Mouse (Mus musculus) layer of hippocampus, adult 6 months (tissue): ENCODE data around the gene Fxyd1. TPM values are rescaled to one million over a fixed set of nuclear protein-coding genes. Genes with fewer than 3 reads are reported as not detected.

Experiments
- long read RNA-seq, 2 experiments: library from polyadenylated mRNA; unstranded; transcript quantifications; one replicate each; pipeline ENCODE4 v2.0.0; 2019 to 2020
- microRNA-seq: library from miRNA; unstranded; fragments of <30 nt; microRNA quantifications from one replicate; pipeline ENCODE4 v1.2.0, GENCODE M21; 2020
- polyA plus RNA-seq: library from polyadenylated mRNA; unstranded; fragments of <200 nt; fragmentation: Nextera tagmentation; gene quantifications from 2 replicates; pipeline ENCODE4 v1.2.3, GENCODE M21; 2021

Fxyd1 gene
- polyA plus RNA-seq = 223 and 537 TPM in 2 replicates
- long read RNA-seq, experiment 1, transcript Fxyd1-211 (4 exons, 338 nt) = minor isoform, 6 of 72 reads
- long read RNA-seq, experiment 1, transcript Fxyd1-203 (8 exons, 492 nt) = minor isoform, 7 of 72 reads
- long read RNA-seq, experiment 1, transcript Fxyd1-212 (8 exons, 568 nt) = major isoform, 33 of 72 reads
- long read RNA-seq, experiment 1, partial matches to known transcripts = 6 of 72 reads
- long read RNA-seq, experiment 1, other reads (novel, unspliced or antisense) = 10 of 72 reads
- long read RNA-seq, experiment 2, transcript Fxyd1-212 (8 exons, 568 nt) = major isoform, 6 of 11 reads
- long read RNA-seq, experiment 2, partial matches to known transcripts = 1 of 11 reads
- long read RNA-seq, experiment 2, other reads (novel, unspliced or antisense) = 1 of 11 reads

DNA sequence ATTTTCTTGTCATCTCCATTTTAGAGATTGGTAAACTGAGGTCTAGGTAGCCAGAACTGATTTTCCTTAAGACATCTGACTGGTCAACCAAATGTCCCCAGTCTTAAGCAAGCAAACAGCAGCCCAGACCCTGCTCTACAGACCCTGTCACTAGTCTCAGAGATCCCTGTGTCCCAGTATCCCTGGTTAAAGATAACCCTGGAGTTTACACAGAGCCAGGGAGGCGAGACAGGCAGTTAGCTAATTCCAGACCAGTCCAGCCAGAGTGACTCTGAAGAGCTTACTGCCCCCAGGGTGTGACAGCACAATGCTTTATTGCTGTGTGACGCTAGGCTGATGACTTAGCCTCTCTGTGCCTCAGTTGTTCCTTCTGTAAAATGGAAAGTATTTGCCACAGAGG lies at the start of gene Fxyd1:
Gene Fxyd1 (minus strand): TSS at position 129 of the 400 bp plus-strand sequence.

DNA sequence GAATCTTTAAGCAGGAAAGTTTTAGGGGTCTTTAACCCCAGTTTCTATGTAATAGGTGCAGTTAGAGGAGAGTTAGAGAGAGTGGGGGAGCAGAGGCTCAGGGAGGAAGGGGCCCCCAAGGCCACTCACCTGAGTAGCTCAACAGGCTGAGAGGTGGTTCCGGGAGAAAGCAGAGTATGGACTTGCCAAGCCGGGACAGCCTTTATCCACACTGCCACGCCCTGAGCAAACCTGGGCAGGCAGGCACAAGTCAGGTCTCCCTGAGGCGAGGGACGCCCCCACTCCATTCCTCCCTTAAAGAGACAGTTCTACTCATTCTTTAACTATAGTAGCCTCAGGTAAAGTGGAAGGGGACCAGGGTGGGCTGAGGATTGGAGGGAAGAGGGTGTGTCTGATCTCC lies 19.5 kb upstream of the Fxyd1 start, which contains the start of gene Fxyd3:
Gene Fxyd3 (minus strand): TSS at position 213 of the 400 bp plus-strand sequence.

DNA sequence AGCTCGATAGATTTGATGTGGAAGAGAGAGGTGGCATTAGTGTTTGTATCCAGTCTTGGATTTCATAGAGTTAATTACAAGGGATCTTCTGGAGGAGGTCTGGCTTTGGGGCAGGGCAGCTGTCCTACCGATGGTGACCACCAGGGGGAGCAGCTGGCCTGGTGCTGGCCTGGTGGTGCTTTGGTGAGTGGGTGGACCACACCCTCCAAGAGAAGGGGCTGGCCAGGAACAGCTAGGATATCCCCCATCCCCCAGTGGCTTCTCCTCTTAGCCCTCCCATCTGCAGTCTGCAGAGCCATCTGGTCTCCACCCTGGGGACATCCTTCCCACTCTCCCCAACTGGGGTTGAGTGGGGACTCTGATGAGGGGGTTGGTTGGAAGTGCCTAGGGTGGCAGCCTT lies 2.1 kb upstream of the Fxyd1 start, which contains the start of gene Lgi4:
Gene Lgi4 (plus strand): TSS at position 235 of the 400 bp plus-strand sequence.

DNA sequence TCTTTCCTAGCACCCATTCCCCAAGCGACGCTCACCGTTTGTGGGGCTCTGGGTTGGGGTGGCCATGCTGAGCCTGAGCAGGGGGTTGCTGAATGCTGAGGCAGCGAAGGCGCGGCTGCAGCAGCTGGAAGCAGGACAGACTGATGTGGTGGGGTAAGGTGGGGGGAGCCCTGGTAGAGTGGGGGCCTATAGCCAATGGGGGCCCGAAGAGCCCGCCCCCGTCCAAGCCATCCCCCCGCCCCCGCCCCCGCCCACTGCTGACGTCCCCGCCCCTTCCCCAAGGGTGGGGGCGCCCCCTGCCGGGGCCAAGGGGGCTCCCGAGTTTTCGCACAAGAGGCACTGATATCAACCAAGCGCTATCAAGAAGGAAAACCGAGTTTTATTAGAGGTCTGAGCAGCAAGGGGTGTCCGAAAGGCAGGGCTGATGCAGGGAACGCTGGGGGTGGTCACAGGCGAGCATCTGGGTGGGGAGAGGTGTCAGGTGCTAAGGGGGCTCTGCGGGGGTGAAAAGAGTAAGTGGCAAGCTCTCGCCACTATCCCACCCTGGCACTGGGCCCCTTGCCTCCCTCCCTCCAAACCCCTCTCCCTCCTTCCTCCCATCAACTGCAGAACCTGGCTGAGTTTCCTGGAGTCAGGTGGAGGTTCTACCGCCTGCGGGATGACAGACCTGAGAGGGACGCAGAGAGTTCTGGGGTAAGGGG lies 5.5 kb downstream of the Fxyd1 start, which contains the start of gene Fxyd7:
Gene Fxyd7 (minus strand): TSS at position 147 of the 701 bp plus-strand sequence.

DNA sequence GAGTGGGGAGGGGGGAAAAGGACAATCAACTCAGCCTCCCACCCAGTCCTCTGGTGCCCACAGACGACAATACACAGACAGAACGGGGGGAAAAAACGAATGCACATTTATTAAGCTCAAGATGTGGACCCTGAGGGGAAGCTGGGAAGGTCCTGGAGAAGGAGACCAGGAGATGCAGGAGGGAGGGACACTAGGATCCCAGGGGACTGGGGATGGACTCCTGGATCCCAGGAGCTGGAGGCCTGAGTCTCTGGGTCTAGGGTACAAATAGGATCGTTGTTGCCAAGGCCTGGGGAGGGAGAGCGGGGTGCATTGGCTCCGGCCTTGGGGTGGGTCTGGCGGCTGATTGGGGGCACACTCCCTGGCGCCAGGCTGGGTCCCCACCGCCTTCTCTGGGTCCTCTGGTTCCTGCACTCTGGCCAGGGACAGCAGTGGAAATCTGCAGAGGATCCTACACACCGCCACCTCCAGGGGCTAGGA lies 14.5 kb downstream of the Fxyd1 start, which contains the start of gene Fxyd5:
Gene Fxyd5 (minus strand): TSS at position 51 of the 480 bp plus-strand sequence.

Small RNAs within 50 kb of the gene (microRNA-seq; reads per million reads assigned to microRNA genes)
- not detected for gene Mir7050

Other genes with a start within 250 kb of the Fxyd1 start
- gene Ffar2, start 233.4 kb downstream of the Fxyd1 start, polyA plus RNA-seq = not detected in 2 replicates
- not detected in 2 replicates for gene Ffar3, start 201.0 kb downstream of the Fxyd1 start, polyA plus RNA-seq
- gene Ffar1, start 195.6 kb downstream of the Fxyd1 start, polyA plus RNA-seq = not detected in 2 replicates
- gene Cd22, start 176.9 kb downstream of the Fxyd1 start, polyA plus RNA-seq = 0.04 and 0.13 TPM in 2 replicates
- gene Mag, start 142.3 kb downstream of the Fxyd1 start, polyA plus RNA-seq = 78.5 and 92.5 TPM in 2 replicates
- not detected in 2 replicates for gene Hamp2, start 132.5 kb downstream of the Fxyd1 start, polyA plus RNA-seq
- not detected in 2 replicates for gene Hamp, start 113.2 kb downstream of the Fxyd1 start, polyA plus RNA-seq
- 13.1 and 13.9 TPM in 2 replicates for gene Usf2, start 100.4 kb downstream of the Fxyd1 start, polyA plus RNA-seq
- gene Lsr, start 83.7 kb downstream of the Fxyd1 start, polyA plus RNA-seq = 6.0 and 7.0 TPM in 2 replicates
- gene Fam187b, start 83.4 kb downstream of the Fxyd1 start, polyA plus RNA-seq = 0.11 and 0.83 TPM in 2 replicates
- 10.3 and 15.4 TPM in 2 replicates for gene Fxyd5, start 14.7 kb downstream of the Fxyd1 start, polyA plus RNA-seq
- gene Fxyd7, start 5.7 kb downstream of the Fxyd1 start, polyA plus RNA-seq = 175 and 204 TPM in 2 replicates
- 6.2 and 7.4 TPM in 2 replicates for gene Lgi4, start 2.1 kb upstream of the Fxyd1 start, polyA plus RNA-seq
- 0.97 and 1.5 TPM in 2 replicates for gene Fxyd3, start 19.5 kb upstream of the Fxyd1 start, polyA plus RNA-seq
- 0.44 and 0.48 TPM in 2 replicates for gene Hpn, start 58.1 kb upstream of the Fxyd1 start, polyA plus RNA-seq
- 62.7 and 80.2 TPM in 2 replicates for gene Scn1b, start 69.8 kb upstream of the Fxyd1 start, polyA plus RNA-seq
- 48.8 and 55.0 TPM in 2 replicates for gene Gramd1a, start 98.7 kb upstream of the Fxyd1 start, polyA plus RNA-seq
- gene Scgb2b2, start 233.3 kb upstream of the Fxyd1 start, polyA plus RNA-seq = not detected in 2 replicates
- not detected in 2 replicates for gene Scgb1b2, start 234.6 kb upstream of the Fxyd1 start, polyA plus RNA-seq